Mouse (Mus musculus): ENCODE data around the gene Pmel.

Gene Pmel

DNA sequence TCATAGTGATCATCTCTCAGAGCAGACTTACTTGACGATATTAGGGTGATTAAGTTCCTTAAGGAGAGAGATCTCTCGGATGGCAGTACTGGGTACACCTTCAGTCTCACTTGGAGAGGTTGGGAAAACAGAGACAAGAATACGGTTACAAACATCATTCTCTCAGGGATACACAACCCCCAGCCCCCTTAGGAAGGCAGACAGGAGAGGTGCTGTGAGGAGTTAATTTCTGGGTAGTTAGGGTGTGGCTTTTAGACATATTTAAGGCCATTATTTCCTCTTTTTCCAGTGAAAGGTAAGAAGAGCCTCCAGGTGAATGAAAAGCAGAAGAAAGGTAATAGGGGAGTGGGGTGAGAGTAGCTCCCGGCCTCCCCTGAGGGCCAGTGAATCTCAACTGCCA lies at the start of gene Pmel:
Pmel (plus strand) TSS at position 301 of the 400 bp plus-strand sequence.
- no peak for DNase-seq

DNA sequence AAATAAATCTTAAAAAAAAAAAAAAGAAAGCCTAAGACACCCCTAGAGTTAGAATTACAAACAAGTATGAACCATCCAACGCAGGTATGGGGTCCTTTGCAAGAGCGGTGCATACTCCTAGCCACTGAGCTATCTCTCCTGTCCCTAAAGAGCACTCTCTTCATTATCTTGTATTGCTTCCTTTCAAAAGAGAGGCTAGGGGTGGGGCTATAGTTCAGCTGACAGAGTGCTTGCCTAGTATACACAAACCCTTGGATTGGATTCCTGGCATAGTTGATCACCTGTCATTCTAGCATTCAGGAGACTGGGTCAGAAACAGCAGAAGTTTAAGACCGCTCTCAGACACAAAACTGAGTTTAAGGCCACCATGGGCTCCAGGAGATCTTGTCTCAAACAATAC lies 48.7 kb upstream of the Pmel start:
- no peak for DNase-seq

- no peak for DNase-seq
These were observed 47.3 kb upstream of the Pmel start for GRCm38 (mm10) chr10:128656731-128657130.

DNA sequence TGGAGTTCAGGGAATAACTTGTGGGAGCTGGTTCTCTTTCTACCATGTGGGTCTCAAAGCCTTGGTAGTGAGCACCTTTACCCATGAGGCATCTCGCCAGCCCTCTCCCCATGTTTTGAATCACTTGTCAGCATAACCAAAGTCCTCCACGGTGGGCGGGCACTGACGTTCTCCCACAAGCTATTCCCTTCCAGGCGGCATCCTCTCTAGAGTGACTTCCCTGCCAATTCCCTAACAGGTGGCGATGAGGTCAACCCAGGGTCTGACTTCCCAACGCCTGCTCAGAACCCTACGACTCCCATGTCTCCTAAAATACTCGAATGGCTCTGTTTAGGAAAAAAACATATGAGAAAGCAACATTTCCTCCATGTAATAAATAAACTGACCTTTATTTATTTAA lies 46.2 kb upstream of the Pmel start:
- DNase-seq: no peak

DNA sequence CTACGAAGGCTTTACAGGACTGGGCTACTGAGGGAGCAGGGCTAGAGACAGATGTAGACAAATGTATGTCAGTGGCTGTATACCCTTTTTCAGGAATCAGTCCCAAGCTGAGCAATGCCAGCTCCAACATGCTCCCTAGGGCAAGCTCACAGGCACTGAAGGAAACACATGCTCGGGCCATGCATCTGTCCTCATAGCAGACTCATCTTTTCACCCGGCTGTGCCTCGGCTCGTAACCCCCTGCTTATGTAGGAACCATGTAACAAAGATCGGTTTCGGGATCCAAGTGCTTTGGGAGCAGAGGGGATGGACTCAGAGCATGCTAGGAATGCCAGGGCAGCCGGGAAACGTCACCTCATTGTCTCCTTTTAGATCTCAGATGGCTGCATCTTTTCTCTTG lies 44.5 kb upstream of the Pmel start:
- DNase-seq: no peak

- no peak for DNase-seq
These were observed 41.5 kb upstream of the Pmel start for GRCm38 (mm10) chr10:128662465-128662864.

GRCm38 (mm10) chr10:128663441-128664220 lies 40.4 kb upstream of the Pmel start:
- no peak for DNase-seq

- DNase-seq: no peak
These were observed 39.2 kb upstream of the Pmel start for GRCm38 (mm10) chr10:128664808-128665207.

DNA sequence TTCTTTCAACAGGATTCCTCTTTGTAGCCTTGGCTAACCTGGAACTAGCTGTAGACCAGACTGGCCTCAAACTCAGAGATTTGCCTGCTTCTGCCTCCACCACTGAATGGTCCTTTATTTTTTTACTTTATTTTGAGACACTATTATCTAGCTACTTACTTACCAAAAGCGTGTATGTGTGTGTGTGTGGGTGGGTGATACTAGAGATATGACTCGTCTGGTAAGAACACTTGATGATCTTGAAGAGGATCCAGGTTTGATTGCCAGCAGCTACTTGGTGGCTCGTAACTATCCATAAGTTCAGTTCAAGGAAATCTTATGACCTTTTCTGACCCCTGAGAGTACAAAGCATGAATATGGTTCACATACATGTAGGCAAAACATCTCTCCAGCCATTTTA lies 38.7 kb upstream of the Pmel start:
- no peak for DNase-seq

- no peak for DNase-seq
These were observed 38.2 kb upstream of the Pmel start for GRCm38 (mm10) chr10:128665806-128666205.

GRCm38 (mm10) chr10:128668790-128669672 lies 35.0 kb upstream of the Pmel start:
- DNase-seq: peak; percentile 73

DNA sequence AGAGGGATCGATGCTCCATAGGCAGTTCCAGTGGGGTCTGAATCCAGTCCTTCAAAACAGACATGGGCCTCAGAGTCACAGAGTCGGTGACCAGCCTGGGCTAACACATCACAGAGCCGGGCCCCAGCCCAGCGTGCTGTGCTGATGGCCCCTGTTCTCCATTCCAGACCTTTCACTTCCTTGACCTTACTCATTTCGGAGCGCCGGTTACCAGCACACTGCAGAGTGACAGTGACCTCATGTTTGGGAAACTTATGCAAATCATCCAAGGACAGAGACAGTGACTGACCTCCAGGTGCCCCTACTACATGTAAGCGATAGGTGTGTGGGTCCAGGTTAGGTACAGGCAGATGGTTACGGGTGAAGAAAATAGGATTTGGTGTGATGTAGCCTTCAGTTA lies 32.8 kb upstream of the Pmel start:
- DNase-seq: no peak

GRCm38 (mm10) chr10:128673763-128674468 lies 30.1 kb upstream of the Pmel start, which contains the start of gene Suox:
Gene Suox (minus strand): TSS chr10:128674073.
- peak; percentile 84 for DNase-seq

DNA sequence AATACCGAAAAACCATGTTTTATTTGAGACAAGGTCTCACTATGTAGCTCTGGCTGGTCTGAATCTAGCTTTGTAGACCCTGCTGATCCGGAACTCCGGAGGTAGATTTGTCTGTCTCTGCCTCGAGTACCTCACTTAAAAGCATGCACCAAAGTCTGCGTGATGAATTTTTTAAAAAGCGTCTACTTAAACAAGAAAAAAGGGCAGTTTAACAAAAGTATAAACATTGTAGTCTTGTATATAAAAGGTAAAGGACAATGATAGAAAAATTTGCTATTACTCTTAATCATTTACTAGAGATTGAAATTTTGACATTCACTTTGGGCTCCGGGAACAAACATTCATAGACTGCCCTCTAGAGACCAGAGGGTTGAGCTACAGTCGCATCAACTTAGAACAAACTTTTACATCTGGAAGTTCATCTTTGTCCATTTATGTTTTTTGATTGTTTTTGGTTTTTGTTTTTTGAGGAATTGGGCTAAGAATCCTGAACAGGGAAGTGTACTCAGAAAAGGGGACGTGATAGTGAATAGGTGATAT lies 29.5 kb upstream of the Pmel start:
- DNase-seq: peak; percentile 28

- DNase-seq: no peak
These were observed 8.5 kb upstream of the Pmel start for GRCm38 (mm10) chr10:128695411-128695991.

DNA sequence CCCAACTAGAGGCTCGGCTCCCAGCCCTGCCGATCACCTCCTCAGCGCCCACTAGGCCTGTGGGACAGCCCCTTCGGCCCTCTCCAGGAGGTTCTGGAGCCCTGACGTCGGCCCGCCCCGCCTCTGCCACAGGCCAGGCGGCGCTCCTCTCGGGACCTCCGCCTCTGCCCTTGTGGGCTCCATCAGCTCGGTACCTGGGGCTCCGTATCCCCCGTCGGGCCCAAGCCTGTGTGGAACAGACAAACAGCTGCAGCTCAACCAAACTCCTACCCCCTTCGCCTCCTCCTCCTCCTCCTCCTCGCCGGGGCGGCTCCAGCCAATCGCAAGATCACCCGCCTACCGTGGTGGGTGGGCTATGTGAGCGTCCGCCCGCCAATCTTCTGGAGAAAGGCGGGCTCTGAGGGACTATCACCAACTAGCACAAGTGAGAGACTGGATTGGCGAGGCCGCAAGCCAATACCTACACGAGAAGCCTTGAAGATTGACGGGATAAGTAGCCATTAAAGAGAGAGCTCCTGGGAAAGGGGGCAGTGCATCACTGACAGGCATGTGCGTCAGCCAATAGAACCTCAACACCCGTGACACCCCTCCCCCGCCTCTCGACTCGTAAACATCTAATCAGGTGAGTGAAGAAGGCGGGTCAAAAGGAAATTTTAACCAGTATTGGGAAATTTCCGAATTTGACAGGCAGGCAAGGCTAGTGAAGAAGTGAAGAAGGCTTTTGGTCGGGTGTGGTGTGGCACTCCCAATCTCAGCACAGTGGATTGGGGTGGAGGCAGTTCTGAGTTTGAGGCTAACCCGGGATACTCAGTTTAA lies 7.8 kb upstream of the Pmel start, which contains the start of gene Rab5b:
Rab5b (minus strand) TSS at position 273 of the 816 bp plus-strand sequence.
- peak; percentile 95 for DNase-seq

GRCm38 (mm10) chr10:128697072-128697725 lies 6.8 kb upstream of the Pmel start:
- no peak for DNase-seq

DNA sequence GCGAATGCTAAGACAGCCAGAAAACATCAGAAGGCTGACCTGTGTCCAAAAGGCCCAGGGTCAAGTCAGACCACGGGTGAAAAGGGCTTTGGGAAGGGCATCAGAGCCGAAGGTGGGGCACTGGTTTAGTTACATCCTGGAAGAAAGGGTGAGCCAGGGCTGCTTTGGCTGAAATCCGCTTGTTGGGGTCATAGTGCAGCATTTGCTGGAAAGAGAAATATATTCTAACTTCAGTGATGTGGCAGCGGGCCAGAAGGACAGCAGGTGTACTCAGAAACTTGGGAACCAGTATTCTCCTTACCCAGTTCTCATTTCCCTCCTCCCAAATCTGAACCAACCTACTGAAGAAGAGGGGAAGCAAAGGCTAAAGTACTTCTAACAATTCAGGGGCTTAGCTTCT lies 5.0 kb upstream of the Pmel start:
- DNase-seq: no peak

DNA sequence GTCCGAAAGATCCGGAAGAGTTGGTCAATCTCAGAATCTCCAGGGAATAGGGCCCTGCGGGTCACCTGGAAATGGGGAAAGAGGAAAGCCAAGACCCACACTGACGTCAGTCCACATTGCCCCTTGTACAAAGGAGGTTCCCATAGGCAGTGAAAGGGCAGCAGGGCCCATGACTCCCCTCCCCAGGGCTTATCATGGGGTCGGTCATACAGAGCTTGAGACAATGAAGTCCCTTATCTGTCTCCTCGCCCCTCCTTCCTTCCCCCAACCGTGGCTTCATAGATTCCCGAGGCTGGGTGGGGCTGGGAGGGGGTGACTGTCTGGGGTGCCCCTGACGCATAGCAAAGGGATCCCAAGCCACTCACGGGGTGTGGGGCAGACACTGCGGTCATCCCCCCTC lies 4.4 kb upstream of the Pmel start:
- DNase-seq: no peak

DNA sequence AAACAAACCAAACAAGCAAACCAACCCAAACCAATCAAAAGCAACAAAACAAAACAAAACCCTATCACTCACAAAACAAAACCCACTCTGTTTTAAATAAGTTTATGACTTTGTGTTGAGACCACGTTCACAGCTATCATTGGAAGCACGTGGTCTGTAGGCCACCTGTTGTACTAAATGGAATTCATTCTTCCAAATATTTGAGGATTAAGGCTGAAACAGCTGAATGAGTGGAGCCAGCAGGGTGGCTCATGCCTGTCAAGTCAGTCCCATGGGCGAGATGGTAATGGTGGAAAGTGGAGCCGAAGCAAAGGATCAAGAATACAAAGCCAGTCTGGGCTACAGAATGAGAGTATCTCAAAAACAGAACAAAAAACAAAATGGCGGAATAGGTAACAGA lies 3.3 kb upstream of the Pmel start:
- no peak for DNase-seq

All from lung, postnatal 14 days (tissue).